Mouse (Mus musculus) brain, embryonic 14.5 days (tissue): ENCODE measurements at regions not wholly inside any gene's neighbourhood (a gene's known extent, or its start where the extent isn't known, plus 50 kb on each side); places are given as distances from the start of the nearest gene placed in this dataset.

Source experiments
- CTCF ChIP-seq: fragments of 200-500 bp; IDR thresholded peaks from 2 replicates; pipeline ENCODE4 v1.5.1; 2012; ENCODE audit warnings: inconsistent platforms, mild to moderate bottlenecking, moderate library complexity, borderline replicate concordance; ENCODE audit not compliant: insufficient read depth, insufficient read length; ENCODE audit errors: extremely low read depth
- POLR2A ChIP-seq: fragments of 200-500 bp; IDR thresholded peaks from 2 replicates; pipeline ENCODE4 v1.6.1; 2012; ENCODE audit warnings: mild to moderate bottlenecking, inconsistent platforms, borderline replicate concordance; ENCODE audit not compliant: poor library complexity, insufficient read depth, insufficient read length, severe bottlenecking; ENCODE audit errors: extremely low read depth

DNA sequence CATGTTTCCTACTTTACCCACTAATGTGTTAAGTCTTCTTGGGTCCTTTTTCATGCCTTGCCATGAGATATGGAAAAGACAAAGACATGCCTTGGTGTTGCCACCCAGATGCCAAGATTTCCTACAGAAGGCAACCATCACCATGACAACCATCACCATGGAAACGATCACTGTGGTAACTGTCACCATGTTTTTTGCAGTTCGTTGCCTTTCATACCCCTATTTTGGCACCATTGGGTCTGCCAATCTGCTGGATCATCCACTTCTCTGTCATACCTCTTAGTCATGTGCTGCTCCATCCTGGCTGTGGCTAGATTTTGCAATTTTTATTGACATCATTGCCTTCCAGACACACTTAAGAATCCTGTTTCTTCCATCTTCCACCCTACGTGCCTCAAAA lies 733.7 kb upstream of the Castor2 start:
- TF ChIP-seq CTCF, result no peak
- no peak for TF ChIP-seq POLR2A
